Mouse (Mus musculus): ENCODE measurements around the gene Zfp575. TPM values are rescaled to one million over a fixed set of nuclear protein-coding genes. Genes with fewer than 3 reads are reported as not detected.
A peak's percentile ranks its signal among the peaks of the same experiment; 100 is the strongest.

The Zfp575 gene
- polyA plus RNA-seq, 1 experiment: 2.6 TPM

- TF ChIP-seq CTCF (IDR thresholded peaks at IDR 0.05; ENCODE audit: borderline replicate concordance, insufficient read depth, low read length): no peak
- no peak for TF ChIP-seq POLR2A (IDR thresholded peaks at IDR 0.05; ENCODE audit: low read depth, low read length)
- no peaks in the 10 kb centered on the region for H3K4me1 ChIP-seq (ENCODE audit: control insufficient read depth, insufficient read depth, low read length)
- H3K27ac ChIP-seq (ENCODE audit: insufficient read depth, low read length): no peak overlapping the region
- no peak overlapping the region for H3K4me3 ChIP-seq (ENCODE audit: insufficient read depth, low read length)
Observed at GRCm38 (mm10) chr7:24617763-24618162, 30.3 kb upstream of the Zfp575 start.

GRCm38 (mm10) chr7:24614816-24615215, 27.4 kb upstream of the Zfp575 start:
- Histone ChIP-seq H3K4me3 (ENCODE audit: insufficient read depth, low read length) (no peak overlapping the region), H3K27ac (ENCODE audit: insufficient read depth, low read length) (no peak overlapping the region), H3K4me1 (ENCODE audit: control insufficient read depth, insufficient read depth, low read length) (no peaks in the 10 kb centered on the region)
- TF ChIP-seq CTCF (IDR thresholded peaks at IDR 0.05; ENCODE audit: borderline replicate concordance, insufficient read depth, low read length): no peak
- no peak for TF ChIP-seq POLR2A (IDR thresholded peaks at IDR 0.05; ENCODE audit: low read depth, low read length)

GRCm38 (mm10) chr7:24612308-24612910, 25.0 kb upstream of the Zfp575 start:
- TF ChIP-seq POLR2A (IDR thresholded peaks at IDR 0.05; ENCODE audit: low read depth, low read length) (no peak), CTCF (IDR thresholded peaks at IDR 0.05; ENCODE audit: borderline replicate concordance, insufficient read depth, low read length) (no peak)
- H3K4me3 ChIP-seq (ENCODE audit: insufficient read depth, low read length): no peak overlapping the region
- no peak overlapping the region for H3K27ac ChIP-seq (ENCODE audit: insufficient read depth, low read length)
- H3K4me1 ChIP-seq (ENCODE audit: control insufficient read depth, insufficient read depth, low read length): no peaks in the 10 kb centered on the region

GRCm38 (mm10) chr7:24611709-24612108, 24.3 kb upstream of the Zfp575 start:
- Histone ChIP-seq H3K4me3 (ENCODE audit: insufficient read depth, low read length) (peak overlapping the region; percentile 48), H3K4me1 (ENCODE audit: control insufficient read depth, insufficient read depth, low read length) (no peaks in the 10 kb centered on the region), H3K27ac (ENCODE audit: insufficient read depth, low read length) (no peak overlapping the region)
- TF ChIP-seq CTCF (IDR thresholded peaks at IDR 0.05; ENCODE audit: borderline replicate concordance, insufficient read depth, low read length) (no peak), POLR2A (IDR thresholded peaks at IDR 0.05; ENCODE audit: low read depth, low read length) (no peak)

- Histone ChIP-seq H3K27ac (ENCODE audit: insufficient read depth, low read length) (no peak overlapping the region), H3K4me3 (ENCODE audit: insufficient read depth, low read length) (peak overlapping the region; percentile 48), H3K4me1 (ENCODE audit: control insufficient read depth, insufficient read depth, low read length) (no peaks in the 10 kb centered on the region)
- TF ChIP-seq POLR2A (IDR thresholded peaks at IDR 0.05; ENCODE audit: low read depth, low read length) (no peak), CTCF (IDR thresholded peaks at IDR 0.05; ENCODE audit: borderline replicate concordance, insufficient read depth, low read length) (no peak)
Observed at GRCm38 (mm10) chr7:24610879-24611494, 23.5 kb upstream of the Zfp575 start.

GRCm38 (mm10) chr7:24610144-24610878, 22.9 kb upstream of the Zfp575 start, which contains the start of gene Phldb3:
Gene Phldb3 (plus strand): TSS chr7:24610763.
- no peak within 1 kb of the TSS for H3K27ac ChIP-seq (ENCODE audit: insufficient read depth, low read length)
- H3K4me1 ChIP-seq (ENCODE audit: control insufficient read depth, insufficient read depth, low read length): no peaks in the 10 kb centered on the region
- H3K4me3 ChIP-seq (ENCODE audit: insufficient read depth, low read length): peak within 1 kb of the TSS; percentile 48
- TF ChIP-seq POLR2A (IDR thresholded peaks at IDR 0.05; ENCODE audit: low read depth, low read length): no peak
- TF ChIP-seq CTCF (IDR thresholded peaks at IDR 0.05; ENCODE audit: borderline replicate concordance, insufficient read depth, low read length): no peak

GRCm38 (mm10) chr7:24608561-24608960, 21.1 kb upstream of the Zfp575 start:
- no peak overlapping the region for H3K4me3 ChIP-seq (ENCODE audit: insufficient read depth, low read length)
- TF ChIP-seq POLR2A (IDR thresholded peaks at IDR 0.05; ENCODE audit: low read depth, low read length): no peak
- no peak for TF ChIP-seq CTCF (IDR thresholded peaks at IDR 0.05; ENCODE audit: borderline replicate concordance, insufficient read depth, low read length)
- H3K27ac ChIP-seq (ENCODE audit: insufficient read depth, low read length): no peak overlapping the region
- H3K4me1 ChIP-seq (ENCODE audit: control insufficient read depth, insufficient read depth, low read length): no peaks in the 10 kb centered on the region

- H3K4me3 ChIP-seq (ENCODE audit: insufficient read depth, low read length): no peak overlapping the region
- no peak overlapping the region for H3K27ac ChIP-seq (ENCODE audit: insufficient read depth, low read length)
- H3K4me1 ChIP-seq (ENCODE audit: control insufficient read depth, insufficient read depth, low read length): no peaks in the 10 kb centered on the region
- TF ChIP-seq CTCF (IDR thresholded peaks at IDR 0.05; ENCODE audit: borderline replicate concordance, insufficient read depth, low read length) (no peak), POLR2A (IDR thresholded peaks at IDR 0.05; ENCODE audit: low read depth, low read length) (no peak)
Observed at GRCm38 (mm10) chr7:24608017-24608416, 20.6 kb upstream of the Zfp575 start.

GRCm38 (mm10) chr7:24606046-24606445, 18.6 kb upstream of the Zfp575 start:
- Histone ChIP-seq H3K4me1 (ENCODE audit: control insufficient read depth, insufficient read depth, low read length) (no peaks in the 10 kb centered on the region), H3K4me3 (ENCODE audit: insufficient read depth, low read length) (no peak overlapping the region), H3K27ac (ENCODE audit: insufficient read depth, low read length) (no peak overlapping the region)
- no peak for TF ChIP-seq CTCF (IDR thresholded peaks at IDR 0.05; ENCODE audit: borderline replicate concordance, insufficient read depth, low read length)
- no peak for TF ChIP-seq POLR2A (IDR thresholded peaks at IDR 0.05; ENCODE audit: low read depth, low read length)

GRCm38 (mm10) chr7:24605561-24605960, 18.1 kb upstream of the Zfp575 start:
- Histone ChIP-seq H3K27ac (ENCODE audit: insufficient read depth, low read length) (no peak overlapping the region), H3K4me3 (ENCODE audit: insufficient read depth, low read length) (no peak overlapping the region), H3K4me1 (ENCODE audit: control insufficient read depth, insufficient read depth, low read length) (no peaks in the 10 kb centered on the region)
- TF ChIP-seq POLR2A (IDR thresholded peaks at IDR 0.05; ENCODE audit: low read depth, low read length) (no peak), CTCF (IDR thresholded peaks at IDR 0.05; ENCODE audit: borderline replicate concordance, insufficient read depth, low read length) (no peak)
